ENCODE assay signal across 7 mouse cellular contexts in the genomic region with DNA sequence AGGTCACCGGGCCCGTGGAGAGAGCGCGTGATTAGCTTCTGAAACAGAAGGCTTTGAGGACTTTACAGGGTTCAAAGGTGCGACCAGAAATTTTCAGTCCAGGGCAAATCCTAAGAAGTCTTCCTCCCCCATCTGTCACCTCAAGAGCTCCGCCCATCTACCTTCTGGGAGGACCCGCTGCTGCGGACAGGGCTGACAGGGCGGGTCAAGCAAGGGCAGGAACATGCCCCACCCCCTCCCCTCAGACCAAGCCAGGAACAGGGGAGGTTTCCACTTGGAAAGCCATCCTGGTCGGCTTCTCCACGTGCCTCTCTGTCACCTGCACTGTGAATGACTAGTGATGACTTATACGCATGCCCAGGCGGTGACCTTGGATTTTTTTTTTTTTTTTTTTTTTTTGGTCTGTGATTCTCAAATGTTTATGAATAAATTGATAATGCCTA. TPM values are rescaled to one million over a fixed set of nuclear protein-coding genes. Genes with fewer than 3 reads are reported as not detected.
DNase-seq lines count a peak whose midpoint lies in the region; ATAC-seq and TF ChIP-seq lines count a peak whose summit lies in the region.

No protein-coding gene starts in this region.

- no peaks in the 10 kb centered on the region for H3K27me3 ChIP-seq in hindbrain, postnatal 0 days (ENCODE audit: insufficient read depth, low read length)
- no peaks in the 10 kb centered on the region for H3K27me3 ChIP-seq in liver, embryonic 15.5 days
- no peaks in the 10 kb centered on the region for H3K27me3 ChIP-seq in thymus, adult 2 months (ENCODE audit: control insufficient read depth, insufficient read depth, low read length)

- in situ Hi-C loops in ES-E14 (cut with MboI; ENCODE audit: low sequenced_read_pairs in 2 of 2, unreplicated experiment in 2 of 2) = loop anchor here in 1 of 2 experiments (25.0 kb wide), 2 partner anchors 493 to 843 kb away; a partner anchor contains a TSS

- H3K9me3 ChIP-seq in ES-E14 (ENCODE audit: control insufficient read depth, insufficient read depth, low read depth, low read length) = no peaks in the 10 kb centered on the region
- H3K9me3 ChIP-seq in hindbrain, postnatal 0 days (ENCODE audit: low read length) = no peaks in the 10 kb centered on the region
- no peaks in the 10 kb centered on the region for H3K9me3 ChIP-seq in liver, embryonic 15.5 days (replicated peaks)

- no peak overlapping the region for H3K4me2 ChIP-seq in hindbrain, postnatal 0 days (ENCODE audit: low read depth, low read length)
- no peak overlapping the region for H3K4me2 ChIP-seq in liver, embryonic 15.5 days

- no peak overlapping the region for H3K27ac ChIP-seq in ES-E14 (ENCODE audit: insufficient read depth, low read depth, low read length, poor library complexity, severe bottlenecking)
- no peak overlapping the region for H3K27ac ChIP-seq in hindbrain, postnatal 0 days
- no peak overlapping the region for H3K27ac ChIP-seq in liver, embryonic 15.5 days (replicated peaks)
- no peak overlapping the region for H3K27ac ChIP-seq in thymus, adult 2 months (ENCODE audit: control insufficient read depth, insufficient read depth, low read length)

- H3K4me1 ChIP-seq in ES-E14 (ENCODE audit: control insufficient read depth in 2 of 2, insufficient read depth in 2 of 2, low read length in 2 of 2, poor library complexity in 1 of 2) = peaks cover 0 to 23% of the 10 kb centered on the region in 2 experiments; a peak in 3 of 4 replicates
- H3K4me1 ChIP-seq in hindbrain, postnatal 0 days (ENCODE audit: insufficient read depth, low read length) = 0 out of 2 replicates have a peak, but pooled peaks cover 17% of the 10 kb centered on the region
- peaks cover 5% of the 10 kb centered on the region for H3K4me1 ChIP-seq in liver, embryonic 15.5 days (replicated peaks)
- H3K4me1 ChIP-seq in thymus, adult 2 months (replicated peaks; ENCODE audit: control insufficient read depth, insufficient read depth, low read length) = peaks cover 32% of the 10 kb centered on the region

- ATAC-seq in hindbrain, postnatal 0 days = peak; percentile 33; the same call in 1 of the 2 replicates
- ATAC-seq in liver, embryonic 15.5 days (ENCODE audit: insufficient read depth) = 0 out of 2 replicates have a peak, but pooled peaks have one; percentile 22
- ATAC-seq in inflammation-experienced regulatory T-cells, adult 6 months = no peak

- no peak overlapping the region for H3K4me3 ChIP-seq in ES-E14 (ENCODE audit: insufficient read depth in 1 of 2, low read depth in 1 of 2, low read length in 2 of 2, poor library complexity in 1 of 2, severe bottlenecking in 1 of 2)
- H3K4me3 ChIP-seq in hindbrain, postnatal 0 days (ENCODE audit: low read length) = no peak overlapping the region
- H3K4me3 ChIP-seq in liver, embryonic 15.5 days (replicated peaks) = no peak overlapping the region
- H3K4me3 ChIP-seq in thymus, adult 2 months (ENCODE audit: control insufficient read depth, insufficient read depth, low read length) = no peak overlapping the region

- WGBS in hindbrain, postnatal 0 days = 36% methylated on average over 13 of the region's 13 CpGs
- 28% methylated on average over 13 of the region's 13 CpGs for WGBS in liver, embryonic 15.5 days (ENCODE audit: insufficient replicate concordance)
- 78% methylated on average over 13 of the region's 13 CpGs for WGBS in thymus, adult 2 months

- no peaks in the 10 kb centered on the region for H3K36me3 ChIP-seq in ES-E14 (ENCODE audit: control insufficient read depth, insufficient read depth, low read length, poor library complexity, severe bottlenecking)
- H3K36me3 ChIP-seq in hindbrain, postnatal 0 days (ENCODE audit: insufficient read depth, low read length) = no peaks in the 10 kb centered on the region
- H3K36me3 ChIP-seq in liver, embryonic 15.5 days (replicated peaks) = no peaks in the 10 kb centered on the region
- H3K36me3 ChIP-seq in thymus, adult 2 months (ENCODE audit: control insufficient read depth, insufficient read depth, low read length) = no peaks in the 10 kb centered on the region

- TF ChIP-seq POLR2A in thymus, adult 2 months (IDR thresholded peaks at IDR 0.05; ENCODE audit: control insufficient read depth, extremely low read depth, insufficient read depth, low read length, poor library complexity) = no peak

- no peak for DNase-seq in ES-E14 (ENCODE audit: low read depth, low spot score)
- peak; percentile 58 for DNase-seq in embryo, embryonic 11 days
- no peak for DNase-seq in hindbrain, postnatal 0 days (ENCODE audit: low spot score)
- DNase-seq in left cerebral cortex, adult 18-20 months (ENCODE audit: low spot score in 2 of 2) = no peak
- no peak for DNase-seq in thymus, adult 2 months

- TF ChIP-seq CTCF in hindbrain, postnatal 0 days (IDR thresholded peaks at IDR 0.05; ENCODE audit: low read depth) = no peak
- no peak for TF ChIP-seq CTCF in thymus, adult 2 months (IDR thresholded peaks at IDR 0.05; ENCODE audit: borderline replicate concordance, control insufficient read depth, extremely low read depth, insufficient read depth, low read length, poor library complexity)

- H3K9ac ChIP-seq in ES-E14 (ENCODE audit: insufficient read depth, low read depth, low read length, poor library complexity, severe bottlenecking) = no peak overlapping the region
- no peak overlapping the region for H3K9ac ChIP-seq in hindbrain, postnatal 0 days (replicated peaks; ENCODE audit: low read length)
- H3K9ac ChIP-seq in liver, embryonic 15.5 days = no peak overlapping the region

TF ChIP-seq in ES-E14, 5 proteins besides CTCF, POLR2A, EP300 and RAD21:
- TF ChIP-seq MAFK (IDR thresholded peaks at IDR 0.05; ENCODE audit: insufficient read depth, low read depth, low read length) (no peak), HCFC1 (IDR thresholded peaks at IDR 0.05; ENCODE audit: borderline replicate concordance, insufficient read depth, low read length) (no peak), ZNF384 (IDR thresholded peaks at IDR 0.05; ENCODE audit: low read depth, low read length) (peak; percentile 92)

RNA-seq across cellular contexts. Expression of a gene that starts 43.2 kb away (rescaled TPM):
- 1.9 and 2.7 TPM in 2 replicates for total RNA-seq in ES-E14 (2012; rRNA removed)
- total RNA-seq in hindbrain, postnatal 0 days (2014; rRNA removed) = 0.10 and 0.72 TPM in 2 replicates
- 0.04 and 0.09 TPM in 2 replicates for polyA plus RNA-seq in hindbrain, postnatal 0 days (2015; fragmentation: Nextera tagmentation; extraction: Ambion mirVana)
- 0.07 TPM in 1 of 2 replicates, not detected in the other for polyA plus RNA-seq in liver, embryonic 15.5 days (2015; fragmentation: Nextera tagmentation; extraction: Ambion mirVana)
- polyA plus RNA-seq in inflammation-experienced regulatory T-cells, adult 6 months (2017; shearing (Covaris generic)) = under 1 TPM in 1 of 3 experiments, not detected in 2; 0.21 TPM
- total RNA-seq in left cerebral cortex, adult 18-20 months (2021) = under 1 TPM; 0.23 to 0.30 TPM
- polyA plus RNA-seq in thymus, adult 2 months (2012; rRNA removed) = 3.6 and 4.0 TPM in 2 replicates
